Mouse (Mus musculus) kidney, postnatal 0 days (tissue): Measurements from ENCODE around the gene Tmem215. TPM values are rescaled to one million over a fixed set of nuclear protein-coding genes. Genes with fewer than 3 reads are reported as not detected.
A peak's percentile ranks its signal among the peaks of the same experiment; 100 is the strongest.

Source experiments
- ATAC-seq: fragments of 200-750 bp; cut with Nextera tagmentation; replicated peaks from 2 replicates; pipeline ENCODE4 v1.8.0; 2017; ENCODE audit warnings: low read depth, moderate number of reproducible peaks, moderate TSS enrichment, moderate library complexity; ENCODE audit not compliant: low FRiP score
- DNase-seq: peaks from one replicate; pipeline ENCODE4 v3.0.0-alpha.2; 2016; ENCODE audit warnings: low spot score
- H3K27ac ChIP-seq: fragments of 300-500 bp; sonication (generic); 2 replicates; pipeline ENCODE4 v1.5.1; 2014; ENCODE audit warnings: mild to moderate bottlenecking
- H3K27me3 ChIP-seq: fragments of 300-500 bp; sonication (generic); 2 replicates; pipeline ENCODE4 v1.6.1; 2014; ENCODE audit warnings: low read length, mixed read lengths; ENCODE audit not compliant: insufficient read depth
- H3K36me3 ChIP-seq: fragments of 300-500 bp; sonication (generic); 2 replicates; pipeline ENCODE4 v1.6.1; 2014; ENCODE audit warnings: low read length, mixed read lengths; ENCODE audit not compliant: insufficient read depth
- H3K4me1 ChIP-seq: fragments of 300-500 bp; sonication (generic); replicated peaks from 2 replicates; pipeline ENCODE4 v1.6.1; 2014; ENCODE audit warnings: antibody characterized with exemption, low read length, mixed read lengths; ENCODE audit not compliant: insufficient read depth
- H3K4me2 ChIP-seq: fragments of 300-500 bp; sonication (generic); 2 replicates; pipeline ENCODE4 v1.6.1; 2014; ENCODE audit warnings: mild to moderate bottlenecking, low read length, moderate library complexity, mixed read lengths
- H3K4me3 ChIP-seq: fragments of 300-500 bp; sonication (generic); replicated peaks from 2 replicates; pipeline ENCODE4 v1.5.1; 2014; ENCODE audit warnings: low read depth, low read length
- H3K9ac ChIP-seq: fragments of 300-500 bp; sonication (generic); 2 replicates; pipeline ENCODE4 v1.6.1; 2014; ENCODE audit warnings: low read depth, low read length
- H3K9me3 ChIP-seq: fragments of 300-500 bp; sonication (generic); replicated peaks from 2 replicates; pipeline ENCODE4 v1.6.1; 2016; ENCODE audit warnings: low read length, inconsistent platforms, mixed read lengths
- CTCF ChIP-seq: IDR thresholded peaks from 2 replicates; pipeline ENCODE4 v1.5.1; 2016; ENCODE audit warnings: antibody characterized with exemption, low read depth, mild to moderate bottlenecking, moderate library complexity
- WGBS: fragments of 180-500 bp; shearing (Covaris S2); extraction: QIAGEN DNeasy Blood & Tissue Kit; methylation state at CpG from one replicate; pipeline ENCODE4 v1.1.7; 2014; 5-methylcytosine and 5-hydroxymethylcytosine counted together
- polyA plus RNA-seq: library from polyadenylated mRNA; unstranded; fragments of >200 nt; fragmentation: Nextera tagmentation; extraction: Ambion mirVana; gene quantifications from 2 replicates; pipeline ENCODE4 v1.2.1, GENCODE M21; 2015

Gene Tmem215
- polyA plus RNA-seq, result 0.13 and 0.14 TPM in 2 replicates

GRCm38 (mm10) chr4:40471880-40472279, at the start of gene Tmem215:
Tmem215 (plus strand) TSS chr4:40472180.
- H3K4me2 ChIP-seq, result peak within 1 kb of the TSS; percentile 70
- H3K9me3 ChIP-seq, result no peaks in the 10 kb centered on the region
- H3K9ac ChIP-seq, result no peak within 1 kb of the TSS
- no peak for DNase-seq
- no peaks in the 10 kb centered on the region for H3K36me3 ChIP-seq
- H3K27ac ChIP-seq, result no peak within 1 kb of the TSS
- WGBS, result 86% methylated on average over 10 of the region's 10 CpGs
- H3K27me3 ChIP-seq, result peaks cover 6% of the 10 kb centered on the region; the same call in 1 of the 2 replicates
- no peak for TF ChIP-seq CTCF
- H3K4me3 ChIP-seq, result peak within 1 kb of the TSS; percentile 34
- H3K4me1 ChIP-seq, result no peaks in the 10 kb centered on the region
- ATAC-seq, result no peak

- H3K9ac ChIP-seq, result no peak overlapping the region
- no peak overlapping the region for H3K4me2 ChIP-seq
- WGBS, result 64% methylated on average over 5 of the region's 5 CpGs
- H3K36me3 ChIP-seq, result no peaks in the 10 kb centered on the region
- no peak overlapping the region for H3K4me3 ChIP-seq
- H3K27me3 ChIP-seq, result no peaks in the 10 kb centered on the region
- DNase-seq (no peak), ATAC-seq (no peak)
- no peaks in the 10 kb centered on the region for H3K4me1 ChIP-seq
- no peaks in the 10 kb centered on the region for H3K9me3 ChIP-seq
- no peak overlapping the region for H3K27ac ChIP-seq
- TF ChIP-seq CTCF, result no peak
Observed at GRCm38 (mm10) chr4:40431916-40432315, 40.1 kb upstream of the Tmem215 start.

GRCm38 (mm10) chr4:40433379-40433778, 38.6 kb upstream of the Tmem215 start:
- WGBS, result 12% methylated on average over 3 of the region's 3 CpGs
- Histone ChIP-seq H3K4me2 (no peak overlapping the region), H3K4me1 (no peaks in the 10 kb centered on the region), H3K27ac (no peak overlapping the region), H3K9ac (no peak overlapping the region), H3K4me3 (no peak overlapping the region), H3K9me3 (no peaks in the 10 kb centered on the region), H3K27me3 (no peaks in the 10 kb centered on the region), H3K36me3 (no peaks in the 10 kb centered on the region)
- DNase-seq (peak; percentile 81), ATAC-seq (peak; percentile 68)
- TF ChIP-seq CTCF, result no peak

GRCm38 (mm10) chr4:40434388-40434787, 37.6 kb upstream of the Tmem215 start:
- Histone ChIP-seq H3K9ac (no peak overlapping the region), H3K4me2 (no peak overlapping the region), H3K27me3 (no peaks in the 10 kb centered on the region), H3K27ac (no peak overlapping the region), H3K4me3 (no peak overlapping the region), H3K36me3 (no peaks in the 10 kb centered on the region), H3K9me3 (no peaks in the 10 kb centered on the region), H3K4me1 (no peaks in the 10 kb centered on the region)
- DNase-seq (no peak), ATAC-seq (no peak)
- WGBS, result 58% methylated on average over 1 of the region's 1 CpGs
- TF ChIP-seq CTCF, result no peak

GRCm38 (mm10) chr4:40443565-40443964, 28.4 kb upstream of the Tmem215 start:
- no peak for ATAC-seq
- Histone ChIP-seq H3K4me3 (no peak overlapping the region), H3K9ac (no peak overlapping the region), H3K27ac (no peak overlapping the region), H3K9me3 (no peaks in the 10 kb centered on the region), H3K4me1 (no peaks in the 10 kb centered on the region), H3K27me3 (no peaks in the 10 kb centered on the region), H3K4me2 (no peak overlapping the region), H3K36me3 (no peaks in the 10 kb centered on the region)
- 93% methylated on average over 9 of the region's 9 CpGs for WGBS
- no peak for DNase-seq
- TF ChIP-seq CTCF, result no peak

DNA sequence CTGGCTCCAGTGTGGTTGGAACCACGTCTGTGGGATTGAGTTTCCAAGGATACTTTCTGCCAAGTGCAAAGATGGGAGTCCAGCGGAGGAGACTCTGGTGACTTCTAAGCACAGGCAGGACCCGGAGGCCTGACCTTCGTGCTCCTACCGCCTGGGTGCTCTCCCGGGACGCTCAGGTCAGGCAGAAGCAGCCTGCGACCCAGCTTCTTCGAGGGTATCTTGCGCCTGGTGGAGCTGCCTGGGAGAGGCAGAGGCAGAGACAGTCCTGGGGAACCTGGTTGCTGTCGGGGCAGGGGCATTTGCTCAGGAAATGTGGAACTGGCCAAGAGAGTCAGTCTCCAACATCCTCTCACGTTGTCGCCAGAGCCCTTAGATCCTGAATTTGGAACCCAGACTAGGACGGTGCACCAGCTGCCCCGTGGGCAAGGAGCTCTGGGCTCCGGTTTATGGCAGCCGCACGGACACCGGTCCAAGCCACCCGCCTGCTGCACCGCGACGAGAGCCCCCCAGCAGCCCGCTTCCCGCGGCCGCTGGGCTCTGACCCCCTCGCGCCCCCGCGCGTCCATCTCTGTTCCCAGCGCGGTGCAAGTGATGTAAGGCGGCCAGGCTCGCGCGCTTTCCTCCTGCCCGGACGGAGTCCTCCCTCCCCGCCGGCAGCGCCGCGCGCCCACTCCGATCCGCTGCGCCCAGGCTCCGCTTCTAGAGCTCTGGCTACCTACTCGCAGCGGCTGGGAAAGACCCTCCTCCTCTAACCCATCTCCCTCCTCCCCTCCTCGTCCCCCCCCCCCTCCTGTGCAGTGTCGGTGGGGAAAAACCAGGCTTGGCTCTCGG, 935 bp downstream of the Tmem215 start:
- DNase-seq, result peak; percentile 56
- TF ChIP-seq CTCF, result peak; percentile 21; the same call in 1 of the 2 replicates
- Histone ChIP-seq H3K4me3 (peak overlapping the region; percentile 34), H3K4me1 (no peaks in the 10 kb centered on the region), H3K27ac (no peak overlapping the region), H3K4me2 (peak overlapping the region; percentile 70), H3K9ac (no peak overlapping the region), H3K27me3 (peaks cover 6% of the 10 kb centered on the region; the same call in 1 of the 2 replicates), H3K36me3 (no peaks in the 10 kb centered on the region), H3K9me3 (no peaks in the 10 kb centered on the region)
- ATAC-seq, result peak; percentile 43; the same call in 1 of the 2 replicates
- 4% methylated on average over 54 of the region's 55 CpGs for WGBS
